Mouse (Mus musculus) C2C12 (cell line): Measurements from ENCODE around the gene Ank3. TPM values are rescaled to one million over a fixed set of nuclear protein-coding genes. Genes with fewer than 3 reads are reported as not detected.

Experiments
- H3K27me3 ChIP-seq: one replicate; pipeline ENCODE4 v1.6.1; 2011; ENCODE audit not compliant: control insufficient read depth, insufficient read depth, insufficient read length
- H3K36me3 ChIP-seq: one replicate; pipeline ENCODE4 v1.6.1; 2011; ENCODE audit not compliant: control insufficient read depth, insufficient read depth
- H3K4me3 ChIP-seq: one replicate; pipeline ENCODE4 v1.5.1; 2011; ENCODE audit warnings: mild to moderate bottlenecking, control low read depth; ENCODE audit not compliant: poor library complexity, insufficient read depth, severe bottlenecking
- H3K79me2 ChIP-seq: one replicate; pipeline ENCODE4 v1.6.1; 2011; ENCODE audit not compliant: control insufficient read depth, insufficient read depth
- H3K79me3 ChIP-seq: one replicate; pipeline ENCODE4 v1.6.1; 2011; ENCODE audit warnings: low read depth, control low read depth
- H3ac ChIP-seq: one replicate; pipeline ENCODE3; 2011; ENCODE audit warnings: low read depth; ENCODE audit not compliant: control insufficient read depth, insufficient read length
- CEBPB ChIP-seq: IDR thresholded peaks from one replicate; pipeline ENCODE4 v1.6.1; 2011; ENCODE audit warnings: low read depth, mild to moderate bottlenecking, control low read depth, moderate library complexity
- CTCF ChIP-seq: IDR thresholded peaks from one replicate; pipeline ENCODE4 v1.5.1; 2011; ENCODE audit not compliant: control insufficient read depth, insufficient read depth, insufficient read length
- FOSL1 ChIP-seq: IDR thresholded peaks from one replicate; pipeline ENCODE4 v1.8.0; 2011; ENCODE audit warnings: mild to moderate bottlenecking, low read length; ENCODE audit not compliant: poor library complexity, insufficient read depth, severe bottlenecking
- MAX ChIP-seq: IDR thresholded peaks from one replicate; pipeline ENCODE4 v1.6.1; 2011; ENCODE audit warnings: mild to moderate bottlenecking, control low read depth
- MYOD1 ChIP-seq: IDR thresholded peaks from one replicate; pipeline ENCODE4 v1.6.1; 2011; ENCODE audit warnings: low read depth; ENCODE audit not compliant: control insufficient read depth, insufficient read length
- MYOG ChIP-seq: IDR thresholded peaks from one replicate; pipeline ENCODE4 v1.6.1; 2011; ENCODE audit not compliant: control insufficient read depth, insufficient read length; ENCODE audit errors: extremely low read depth
- USF1 ChIP-seq: IDR thresholded peaks from one replicate; pipeline ENCODE4 v1.6.1; 2011; ENCODE audit warnings: low read depth, mild to moderate bottlenecking, control low read depth, moderate library complexity
- polyA plus RNA-seq: library from polyadenylated mRNA; unstranded; fragments of >200 nt; fragmentation: generic; extraction: Trizol; gene quantifications from one replicate; pipeline ENCODE4 v1.2.1, GENCODE M21; 2012; ENCODE audit warnings: missing spikeins

Gene Ank3
- polyA plus RNA-seq, 1 experiment: 9.8 TPM

- Histone ChIP-seq H3ac (no peak overlapping the region), H3K36me3 (no peaks in the 10 kb centered on the region), H3K4me3 (no peak overlapping the region), H3K79me2 (no peaks in the 10 kb centered on the region), H3K27me3 (no peaks in the 10 kb centered on the region), H3K79me3 (no peaks in the 10 kb centered on the region)
- TF ChIP-seq MYOG (no peak), CEBPB (no peak), FOSL1 (no peak), MAX (no peak), CTCF (no peak), MYOD1 (no peak), USF1 (no peak)
These were observed 23.4 kb upstream of the Ank3 start for GRCm38 (mm10) chr10:69375154-69375553.

- peaks cover 6% of the 10 kb centered on the region for H3K27me3 ChIP-seq
- H3K4me3 ChIP-seq: no peak overlapping the region
- no peak overlapping the region for H3ac ChIP-seq
- no peaks in the 10 kb centered on the region for H3K79me2 ChIP-seq
- no peaks in the 10 kb centered on the region for H3K36me3 ChIP-seq
- TF ChIP-seq MAX (no peak), MYOG (no peak), FOSL1 (no peak), CTCF (no peak), MYOD1 (no peak), USF1 (no peak)
- H3K79me3 ChIP-seq: no peaks in the 10 kb centered on the region
These were observed 15.4 kb upstream of the Ank3 start for GRCm38 (mm10) chr10:69383186-69383585.

- H3K27me3 ChIP-seq: peaks cover 6% of the 10 kb centered on the region
- no peaks in the 10 kb centered on the region for H3K36me3 ChIP-seq
- H3K4me3 ChIP-seq: no peak overlapping the region
- TF ChIP-seq MAX: no peak
- TF ChIP-seq MYOG: no peak
- no peak for TF ChIP-seq MYOD1
- TF ChIP-seq CTCF: no peak
- TF ChIP-seq USF1: no peak
- no peak for TF ChIP-seq FOSL1
- no peak for TF ChIP-seq CEBPB
- H3K79me3 ChIP-seq: no peaks in the 10 kb centered on the region
- H3ac ChIP-seq: no peak overlapping the region
- no peaks in the 10 kb centered on the region for H3K79me2 ChIP-seq
These were observed 13.9 kb upstream of the Ank3 start for GRCm38 (mm10) chr10:69384640-69385039.

GRCm38 (mm10) chr10:69385136-69385535 is 13.4 kb upstream of the Ank3 start:
- Histone ChIP-seq H3ac (no peak overlapping the region), H3K36me3 (no peaks in the 10 kb centered on the region), H3K4me3 (no peak overlapping the region), H3K79me3 (no peaks in the 10 kb centered on the region), H3K79me2 (no peaks in the 10 kb centered on the region), H3K27me3 (peaks cover 6% of the 10 kb centered on the region)
- TF ChIP-seq CTCF: no peak
- no peak for TF ChIP-seq USF1
- no peak for TF ChIP-seq MAX
- TF ChIP-seq MYOG: no peak
- no peak for TF ChIP-seq MYOD1
- TF ChIP-seq FOSL1: no peak
- no peak for TF ChIP-seq CEBPB

- no peaks in the 10 kb centered on the region for H3K36me3 ChIP-seq
- no peaks in the 10 kb centered on the region for H3K79me2 ChIP-seq
- TF ChIP-seq CTCF (no peak), MYOD1 (no peak), MAX (no peak), MYOG (no peak), FOSL1 (no peak), USF1 (no peak), CEBPB (no peak)
- no peak overlapping the region for H3K4me3 ChIP-seq
- H3K27me3 ChIP-seq: peaks cover 6% of the 10 kb centered on the region
- H3ac ChIP-seq: no peak overlapping the region
- H3K79me3 ChIP-seq: no peaks in the 10 kb centered on the region
These were observed 11.8 kb upstream of the Ank3 start for GRCm38 (mm10) chr10:69386767-69387166.

GRCm38 (mm10) chr10:69389511-69389910 is 9.1 kb upstream of the Ank3 start:
- TF ChIP-seq USF1: no peak
- no peak for TF ChIP-seq MYOG
- no peak for TF ChIP-seq MYOD1
- no peak for TF ChIP-seq MAX
- TF ChIP-seq CTCF: no peak
- no peak for TF ChIP-seq FOSL1
- no peak for TF ChIP-seq CEBPB
- no peaks in the 10 kb centered on the region for H3K27me3 ChIP-seq
- H3ac ChIP-seq: no peak overlapping the region
- no peak overlapping the region for H3K4me3 ChIP-seq
- H3K79me2 ChIP-seq: no peaks in the 10 kb centered on the region
- no peaks in the 10 kb centered on the region for H3K79me3 ChIP-seq
- no peaks in the 10 kb centered on the region for H3K36me3 ChIP-seq
